Mouse (Mus musculus) limb, embryonic 12.5 days (tissue): ENCODE results near the gene Ermn. TPM values are rescaled to one million over a fixed set of nuclear protein-coding genes. Genes with fewer than 3 reads are reported as not detected.

ENCODE experiments used
- ATAC-seq: fragments of 200-750 bp; cut with Nextera tagmentation; 2 replicates; pipeline ENCODE4 v1.8.0; 2017; ENCODE audit warnings: low read depth, moderate TSS enrichment; ENCODE audit not compliant: insufficient number of reproducible peaks, insufficient read depth, low FRiP score, low TSS enrichment
- H3K27ac ChIP-seq: fragments of 300-500 bp; sonication (generic); 2 replicates; pipeline ENCODE4 v1.5.1; 2016; ENCODE audit warnings: mild to moderate bottlenecking, moderate library complexity
- H3K27me3 ChIP-seq: fragments of 300-500 bp; sonication (generic); 2 replicates; pipeline ENCODE4 v1.6.1; 2016; ENCODE audit warnings: mild to moderate bottlenecking, moderate library complexity
- H3K36me3 ChIP-seq: fragments of 300-500 bp; sonication (generic); 2 replicates; pipeline ENCODE4 v1.6.1; 2016; ENCODE audit warnings: mild to moderate bottlenecking, moderate library complexity
- H3K4me1 ChIP-seq: fragments of 300-500 bp; sonication (generic); replicated peaks from 2 replicates; pipeline ENCODE4 v1.6.1; 2016
- H3K4me2 ChIP-seq: fragments of 300-500 bp; sonication (generic); 2 replicates; pipeline ENCODE4 v1.6.1; 2016; ENCODE audit warnings: mild to moderate bottlenecking, moderate library complexity
- H3K4me3 ChIP-seq: fragments of 300-500 bp; sonication (generic); replicated peaks from 2 replicates; pipeline ENCODE4 v1.5.1; 2016; ENCODE audit warnings: mild to moderate bottlenecking
- H3K9ac ChIP-seq: fragments of 300-500 bp; sonication (generic); replicated peaks from 2 replicates; pipeline ENCODE4 v1.6.1; 2016; ENCODE audit warnings: mild to moderate bottlenecking, moderate library complexity
- H3K9me3 ChIP-seq: fragments of 300-500 bp; sonication (generic); 2 replicates; pipeline ENCODE4 v1.6.1; 2016; ENCODE audit warnings: mild to moderate bottlenecking, moderate library complexity
- WGBS: fragments of 180-500 bp; shearing (Covaris S2); methylation state at CpG from one replicate; pipeline ENCODE4 v1.1.7; 2016; 5-methylcytosine and 5-hydroxymethylcytosine counted together
- polyA plus RNA-seq: library from polyadenylated mRNA; unstranded; fragments of >200 nt; fragmentation: Nextera tagmentation; extraction: Ambion mirVana; gene quantifications from 2 replicates; pipeline ENCODE4 v1.2.1, GENCODE M21; 2016

Gene Ermn
- polyA plus RNA-seq: 0.09 TPM in 1 of 2 replicates, not detected in the other

- Histone ChIP-seq H3K4me3 (no peak within 1 kb of the TSS), H3K27me3 (no peaks in the 10 kb centered on the region), H3K9me3 (no peaks in the 10 kb centered on the region), H3K36me3 (no peaks in the 10 kb centered on the region), H3K9ac (no peak within 1 kb of the TSS), H3K4me1 (no peaks in the 10 kb centered on the region; the same call in 1 of the 2 replicates), H3K27ac (no peak within 1 kb of the TSS), H3K4me2 (no peak within 1 kb of the TSS)
- ATAC-seq: no peak
- WGBS: 51% methylated on average over 7 of the region's 7 CpGs
Observed at GRCm38 (mm10) chr2:58052821-58053581, at the start of gene Ermn. Gene Ermn, minus strand, starts transcription at chr2:58052864.

GRCm38 (mm10) chr2:58094818-58095217 is 42.2 kb upstream of the Ermn start:
- H3K4me2 ChIP-seq: no peak overlapping the region
- no peaks in the 10 kb centered on the region for H3K4me1 ChIP-seq
- no peaks in the 10 kb centered on the region for H3K27me3 ChIP-seq
- ATAC-seq: no peak
- no peaks in the 10 kb centered on the region for H3K9me3 ChIP-seq
- no peak overlapping the region for H3K9ac ChIP-seq
- no peak overlapping the region for H3K27ac ChIP-seq
- 43% methylated on average over 1 of the region's 1 CpGs for WGBS
- H3K36me3 ChIP-seq: no peaks in the 10 kb centered on the region
- no peak overlapping the region for H3K4me3 ChIP-seq

GRCm38 (mm10) chr2:58086420-58086819 is 33.8 kb upstream of the Ermn start:
- WGBS: 83% methylated on average over 1 of the region's 1 CpGs
- no peaks in the 10 kb centered on the region for H3K9me3 ChIP-seq
- ATAC-seq: no peak
- H3K9ac ChIP-seq: no peak overlapping the region
- no peak overlapping the region for H3K4me2 ChIP-seq
- no peaks in the 10 kb centered on the region for H3K4me1 ChIP-seq
- H3K36me3 ChIP-seq: no peaks in the 10 kb centered on the region
- no peak overlapping the region for H3K27ac ChIP-seq
- no peaks in the 10 kb centered on the region for H3K27me3 ChIP-seq
- no peak overlapping the region for H3K4me3 ChIP-seq

GRCm38 (mm10) chr2:58079849-58080248 is 27.2 kb upstream of the Ermn start:
- 69% methylated on average over 1 of the region's 1 CpGs for WGBS
- H3K36me3 ChIP-seq: no peaks in the 10 kb centered on the region
- ATAC-seq: no peak
- no peak overlapping the region for H3K27ac ChIP-seq
- no peak overlapping the region for H3K9ac ChIP-seq
- no peak overlapping the region for H3K4me3 ChIP-seq
- no peak overlapping the region for H3K4me2 ChIP-seq
- no peaks in the 10 kb centered on the region for H3K27me3 ChIP-seq
- H3K9me3 ChIP-seq: no peaks in the 10 kb centered on the region
- no peaks in the 10 kb centered on the region for H3K4me1 ChIP-seq

GRCm38 (mm10) chr2:58055383-58055782 is 2.7 kb upstream of the Ermn start:
- Histone ChIP-seq H3K9me3 (no peaks in the 10 kb centered on the region), H3K4me1 (no peaks in the 10 kb centered on the region; the same call in 1 of the 2 replicates), H3K4me3 (no peak overlapping the region), H3K4me2 (no peak overlapping the region), H3K27me3 (no peaks in the 10 kb centered on the region), H3K27ac (no peak overlapping the region), H3K36me3 (no peaks in the 10 kb centered on the region), H3K9ac (no peak overlapping the region)
- no peak for ATAC-seq

GRCm38 (mm10) chr2:58041867-58042266 is 10.8 kb downstream of the Ermn start:
- no peak overlapping the region for H3K4me2 ChIP-seq
- H3K27ac ChIP-seq: no peak overlapping the region
- no peaks in the 10 kb centered on the region for H3K36me3 ChIP-seq
- H3K9ac ChIP-seq: no peak overlapping the region
- no peak for ATAC-seq
- WGBS: 83% methylated on average over 7 of the region's 7 CpGs
- no peaks in the 10 kb centered on the region for H3K4me1 ChIP-seq
- no peak overlapping the region for H3K4me3 ChIP-seq
- H3K27me3 ChIP-seq: no peaks in the 10 kb centered on the region
- H3K9me3 ChIP-seq: no peaks in the 10 kb centered on the region

- Histone ChIP-seq H3K36me3 (no peaks in the 10 kb centered on the region), H3K4me3 (no peak overlapping the region), H3K9me3 (no peaks in the 10 kb centered on the region), H3K4me2 (no peak overlapping the region), H3K4me1 (no peaks in the 10 kb centered on the region), H3K9ac (no peak overlapping the region), H3K27ac (no peak overlapping the region), H3K27me3 (no peaks in the 10 kb centered on the region)
- 88% methylated on average over 2 of the region's 2 CpGs for WGBS
- no peak for ATAC-seq
Observed at GRCm38 (mm10) chr2:58036926-58037325, 15.7 kb downstream of the Ermn start.

GRCm38 (mm10) chr2:58035635-58036034 is 17.0 kb downstream of the Ermn start:
- no peak for ATAC-seq
- Histone ChIP-seq H3K9ac (no peak overlapping the region), H3K27me3 (no peaks in the 10 kb centered on the region), H3K4me1 (no peaks in the 10 kb centered on the region), H3K36me3 (no peaks in the 10 kb centered on the region), H3K9me3 (no peaks in the 10 kb centered on the region), H3K4me3 (no peak overlapping the region), H3K4me2 (no peak overlapping the region), H3K27ac (no peak overlapping the region)
- 83% methylated on average over 4 of the region's 4 CpGs for WGBS

GRCm38 (mm10) chr2:58031431-58031830 is 21.2 kb downstream of the Ermn start:
- H3K4me2 ChIP-seq: no peak overlapping the region
- no peak for ATAC-seq

GRCm38 (mm10) chr2:58029404-58029803 is 23.3 kb downstream of the Ermn start:
- Histone ChIP-seq H3K4me3 (no peak overlapping the region), H3K9ac (no peak overlapping the region), H3K9me3 (no peaks in the 10 kb centered on the region), H3K4me1 (no peaks in the 10 kb centered on the region), H3K27ac (no peak overlapping the region), H3K4me2 (no peak overlapping the region), H3K27me3 (no peaks in the 10 kb centered on the region), H3K36me3 (no peaks in the 10 kb centered on the region)
- 34% methylated on average over 7 of the region's 7 CpGs for WGBS
- ATAC-seq: no peak

More at GRCm38 (mm10) chr2:58031431-58031830, 21.2 kb downstream of the Ermn start:
- 80% methylated on average over 3 of the region's 3 CpGs for WGBS
- Histone ChIP-seq H3K36me3 (no peaks in the 10 kb centered on the region), H3K4me3 (no peak overlapping the region), H3K4me1 (no peaks in the 10 kb centered on the region), H3K27me3 (no peaks in the 10 kb centered on the region), H3K27ac (no peak overlapping the region), H3K9ac (no peak overlapping the region), H3K9me3 (no peaks in the 10 kb centered on the region)

- Histone ChIP-seq H3K9me3 (no peaks in the 10 kb centered on the region), H3K36me3 (no peaks in the 10 kb centered on the region), H3K27me3 (no peaks in the 10 kb centered on the region), H3K27ac (no peak overlapping the region), H3K9ac (no peak overlapping the region), H3K4me2 (no peak overlapping the region), H3K4me1 (no peaks in the 10 kb centered on the region), H3K4me3 (no peak overlapping the region)
- WGBS: 91% methylated on average over 5 of the region's 5 CpGs
- ATAC-seq: no peak
Observed at GRCm38 (mm10) chr2:58026740-58027139, 25.9 kb downstream of the Ermn start.

- Histone ChIP-seq H3K27ac (no peak overlapping the region), H3K4me3 (no peak overlapping the region), H3K4me2 (no peak overlapping the region), H3K36me3 (no peaks in the 10 kb centered on the region), H3K9me3 (no peaks in the 10 kb centered on the region), H3K4me1 (no peaks in the 10 kb centered on the region), H3K27me3 (no peaks in the 10 kb centered on the region), H3K9ac (no peak overlapping the region)
- 93% methylated on average over 6 of the region's 6 CpGs for WGBS
- no peak for ATAC-seq
Observed at GRCm38 (mm10) chr2:58023556-58023955, 29.1 kb downstream of the Ermn start.
